Mouse (Mus musculus): ENCODE results near the gene Syngr3. TPM values are rescaled to one million over a fixed set of nuclear protein-coding genes. Genes with fewer than 3 reads are reported as not detected.

The Syngr3 gene
- total RNA-seq, 2 experiments from 2014 or later: not detected

Other genes with a start within 250 kb of the Syngr3 start
- gene Dnase1l2, start 246.8 kb downstream of the Syngr3 start, total RNA-seq (2021): under 1 TPM; 0.76 to 0.89 TPM
- 10 to 100 TPM in 1 of 2 experiments, 1 to 10 TPM in 1; 8.5 to 10.2 TPM for gene E4f1, start 219.6 kb downstream of the Syngr3 start, total RNA-seq (2021)
- gene Pgp, start 219.6 kb downstream of the Syngr3 start, total RNA-seq (2021): 10 to 100 TPM; 44.6 TPM
- under 1 TPM in 1 of 2 experiments, not detected in 1; 0.31 TPM for gene Bricd5, start 216.1 kb downstream of the Syngr3 start, total RNA-seq (2021)
- 10 to 100 TPM; 10.7 to 11.6 TPM for gene Mlst8, start 210.9 kb downstream of the Syngr3 start, total RNA-seq (2021)
- gene Caskin1, start 201.4 kb downstream of the Syngr3 start, total RNA-seq (2021): under 1 TPM; 0.22 to 0.31 TPM
- gene Traf7, start 162.0 kb downstream of the Syngr3 start, total RNA-seq (2021): 10 to 100 TPM; 31.9 to 33.4 TPM
- gene Rab26, start 155.7 kb downstream of the Syngr3 start, total RNA-seq (2021): under 1 TPM; 0.21 to 0.27 TPM
- 10 to 100 TPM; 32.0 to 36.1 TPM for gene Pkd1, start 140.1 kb downstream of the Syngr3 start, total RNA-seq (2021)
- gene Tsc2, start 57.3 kb downstream of the Syngr3 start, total RNA-seq (2021): 10 to 100 TPM; 50.6 to 53.0 TPM
- 1 to 10 TPM; 2.2 to 3.6 TPM for gene Nthl1, start 57.3 kb downstream of the Syngr3 start, total RNA-seq (2021)
- 10 to 100 TPM; 36.2 to 46.3 TPM for gene Slc9a3r2, start 39.6 kb downstream of the Syngr3 start, total RNA-seq (2021)
- gene Npw, start 31.5 kb downstream of the Syngr3 start, total RNA-seq (2021): not detected
- 10 to 100 TPM; 13.9 to 16.3 TPM for gene Zfp598, start 20.3 kb downstream of the Syngr3 start, total RNA-seq (2021)
- gene Gfer, start 6.2 kb upstream of the Syngr3 start, total RNA-seq (2021): 10 to 100 TPM; 23.0 to 25.0 TPM
- under 1 TPM; 0.44 to 0.94 TPM for gene Noxo1, start 6.3 kb upstream of the Syngr3 start, total RNA-seq (2021)
- gene Tbl3, start 17.7 kb upstream of the Syngr3 start, total RNA-seq (2021): 10 to 100 TPM; 16.3 to 19.6 TPM
- gene Rnf151, start 28.1 kb upstream of the Syngr3 start, total RNA-seq (2021): not detected
- gene Rps2, start 28.2 kb upstream of the Syngr3 start, total RNA-seq (2021): 100 to 1,000 TPM; 643 to 719 TPM
- gene Ndufb10, start 34.5 kb upstream of the Syngr3 start, total RNA-seq (2021): 100 to 1,000 TPM; 467 to 532 TPM
- gene Rpl3l, start 37.9 kb upstream of the Syngr3 start, total RNA-seq (2021): 100 to 1,000 TPM; 781 to 864 TPM
- gene Msrb1, start 46.7 kb upstream of the Syngr3 start, total RNA-seq (2021): 100 to 1,000 TPM; 143 to 165 TPM
- not detected for gene Hs3st6, start 63.0 kb upstream of the Syngr3 start, total RNA-seq (2021)
- gene Meiob, start 114.3 kb upstream of the Syngr3 start, total RNA-seq (2021): not detected
- gene Hagh, start 150.2 kb upstream of the Syngr3 start, total RNA-seq (2021): 10 to 100 TPM; 71.1 to 77.2 TPM
- gene Fahd1, start 160.4 kb upstream of the Syngr3 start, total RNA-seq (2021): 10 to 100 TPM; 38.9 to 46.1 TPM
- gene Igfals, start 176.0 kb upstream of the Syngr3 start, total RNA-seq (2021): 1 to 10 TPM; 2.9 TPM
- 10 to 100 TPM; 12.5 to 14.6 TPM for gene Nubp2, start 196.4 kb upstream of the Syngr3 start, total RNA-seq (2021)
- 10 to 100 TPM; 24.4 to 29.2 TPM for gene Spsb3, start 196.7 kb upstream of the Syngr3 start, total RNA-seq (2021)
- gene Eme2, start 205.1 kb upstream of the Syngr3 start, total RNA-seq (2021): 10 to 100 TPM; 13.9 to 14.5 TPM
- 100 to 1,000 TPM; 118 to 120 TPM for gene Mrps34, start 205.2 kb upstream of the Syngr3 start, total RNA-seq (2021)
- gene Nme3, start 206.5 kb upstream of the Syngr3 start, total RNA-seq (2021): 1 to 10 TPM; 7.6 to 9.0 TPM
- gene Mapk8ip3, start 247.0 kb upstream of the Syngr3 start, total RNA-seq (2021): 10 to 100 TPM; 16.3 to 19.2 TPM

Data from gastrocnemius, postnatal 14 days (tissue).